Mouse (Mus musculus): ENCODE results near the gene Cytl1.

DNA sequence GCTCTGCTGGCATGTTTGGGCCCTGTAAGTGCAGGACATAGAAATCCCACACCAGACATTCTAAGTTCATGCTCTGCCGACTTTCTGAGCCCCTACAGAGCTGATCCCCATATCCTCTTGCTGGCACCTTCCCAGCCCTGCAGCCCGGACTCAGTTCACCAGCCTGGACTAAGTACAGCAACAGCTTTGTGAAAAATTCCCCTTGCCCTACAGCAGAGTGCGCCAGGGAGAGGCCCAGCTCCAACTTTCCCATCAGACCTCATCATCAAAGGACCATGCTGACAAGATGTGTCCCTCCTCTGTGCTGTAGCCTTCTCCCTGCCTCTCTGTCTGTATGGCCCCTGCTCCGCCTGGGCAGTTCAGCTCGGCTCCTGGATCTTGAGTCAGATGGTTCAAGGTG lies 40.4 kb downstream of the Cytl1 start:
- TF ChIP-seq POLR2A (IDR thresholded peaks at IDR 0.05; ENCODE audit: borderline replicate concordance, insufficient read depth, low read length) (no peak), CTCF (IDR thresholded peaks at IDR 0.05; ENCODE audit: borderline replicate concordance, insufficient read depth, low read depth, low read length) (no peak)
